Mouse (Mus musculus) kidney, adult 2 months (tissue): ENCODE data around the gene Trim42.

Experiments used
- CTCF ChIP-seq: fragments of 200-500 bp; conservative IDR thresholded peaks from 2 replicates; pipeline ENCODE4 v1.5.1; 2011; ENCODE audit warnings: low read depth, mild to moderate bottlenecking, control low read depth, low read length, moderate library complexity, mixed read lengths; ENCODE audit not compliant: insufficient read depth, insufficient read length
- POLR2A ChIP-seq: fragments of 200-500 bp; IDR thresholded peaks from one replicate; pipeline ENCODE4 v1.6.1; 2011; ENCODE audit warnings: low read depth, low read length, control low read depth

- TF ChIP-seq POLR2A (no peak), CTCF (peak; percentile 40)
These were observed 46.9 kb downstream of the Trim42 start for GRCm38 (mm10) chr9:97322846-97323245.
